Mouse (Mus musculus): ENCODE measurements around the gene Kif3a.

GRCm38 (mm10) chr11:53623573-53623972, 56.4 kb downstream of the Kif3a start:
- TF ChIP-seq CTCF (IDR thresholded peaks at IDR 0.05; ENCODE audit: borderline replicate concordance, control insufficient read depth, extremely low read depth, insufficient read depth, low read length, poor library complexity), result no peak
- TF ChIP-seq POLR2A (IDR thresholded peaks at IDR 0.05; ENCODE audit: control insufficient read depth, extremely low read depth, insufficient read depth, low read length, poor library complexity), result no peak
